Mouse (Mus musculus) v-Abl transformed pro-B cells (cell line): ENCODE measurements around the gene Ube2k.

ENCODE experiments used
- in situ Hi-C, 2 experiments: fragments of 400-800 bp; cut with MboI; formaldehyde crosslinking; loops; one replicate each; pipeline ENCODE4 v1.15.1; 2025; ENCODE audit not compliant: unreplicated experiment in 2 of 2

The Ube2k gene

GRCm38 (mm10) chr5:65606820-65607219, 69.8 kb downstream of the Ube2k start:
- in situ Hi-C loops: no loop called here

GRCm38 (mm10) chr5:65609769-65610168, 72.7 kb downstream of the Ube2k start:
- in situ Hi-C loops: no loop called here

DNA sequence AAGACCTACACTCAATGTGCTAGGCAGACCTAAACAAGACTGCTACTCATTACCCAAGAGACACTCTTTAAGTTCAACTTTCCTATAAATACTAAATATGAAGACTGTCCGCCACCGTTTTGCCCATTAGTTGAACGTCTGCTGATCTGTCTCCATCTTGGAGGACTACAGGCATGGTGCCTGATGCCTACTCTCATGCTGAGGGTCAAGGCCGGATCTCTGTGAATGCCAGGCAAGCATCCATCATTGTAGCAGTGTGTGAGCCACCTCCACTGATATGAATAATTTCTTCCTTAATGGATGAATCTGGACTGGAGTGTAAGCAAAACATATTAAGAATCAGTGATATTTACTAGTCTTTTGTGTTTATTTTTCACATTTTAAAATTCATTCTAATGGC, 73.5 kb downstream of the Ube2k start:
- in situ Hi-C loops: no loop called here

DNA sequence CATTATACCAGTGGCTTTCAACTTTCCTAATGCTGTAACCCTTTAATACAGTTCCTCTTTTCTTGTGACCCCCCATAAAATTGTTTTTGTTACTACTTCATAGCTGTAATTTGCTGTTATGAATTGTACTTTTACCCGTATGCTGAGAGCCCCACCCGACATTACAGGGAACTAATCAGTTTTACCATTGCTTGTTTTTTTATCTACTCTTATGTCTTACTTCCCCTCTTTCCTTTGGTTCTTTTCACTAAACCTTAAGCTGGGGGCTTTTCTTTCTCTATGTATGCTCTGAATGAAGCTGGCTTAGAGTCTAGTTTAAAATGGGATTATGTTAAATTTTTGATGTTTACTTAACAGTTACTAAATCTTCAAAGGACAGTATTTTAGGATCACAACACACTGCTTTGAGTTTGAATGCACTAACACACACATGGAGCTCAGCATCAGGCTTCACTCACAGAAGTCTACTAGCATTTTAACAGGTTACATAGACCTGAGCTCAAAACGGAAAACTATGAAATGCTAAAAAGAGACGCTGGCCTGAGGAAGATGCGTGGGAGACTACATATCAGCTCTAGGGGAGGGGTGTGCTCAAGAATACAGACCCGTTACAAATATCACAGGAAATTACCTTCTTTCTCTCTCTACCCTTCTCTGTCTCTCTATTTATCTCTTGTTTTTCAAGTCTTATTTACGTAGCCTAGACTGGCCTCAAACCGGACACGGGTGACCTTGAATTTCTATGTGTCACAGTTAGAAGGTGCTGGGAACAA, 76.3 kb downstream of the Ube2k start:
- in situ Hi-C loops: no loop called here

- in situ Hi-C loops: no loop called here
Observed at GRCm38 (mm10) chr5:65624340-65624739, 87.3 kb downstream of the Ube2k start.

DNA sequence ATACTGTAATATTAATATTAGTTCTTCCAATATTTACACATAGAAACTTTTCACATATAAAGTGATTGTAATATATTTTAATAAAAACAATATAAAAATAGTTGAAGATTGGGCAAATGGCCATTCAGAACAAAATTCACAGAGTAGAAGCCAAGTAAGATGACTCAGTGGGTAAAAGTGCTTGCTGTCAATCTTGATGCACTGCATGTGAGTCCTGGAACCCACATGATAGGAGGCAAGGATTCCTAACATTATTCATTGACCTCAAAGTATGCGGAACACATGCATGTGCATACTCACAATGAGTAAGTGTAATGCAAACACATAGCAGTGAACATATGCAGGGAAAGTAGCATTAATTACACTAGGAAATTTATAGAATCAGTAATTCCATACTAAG, 101.9 kb downstream of the Ube2k start:
- in situ Hi-C loops: no loop called here
